Comparison of ENCODE assay signal across 8 mouse cellular contexts in the genomic region with DNA sequence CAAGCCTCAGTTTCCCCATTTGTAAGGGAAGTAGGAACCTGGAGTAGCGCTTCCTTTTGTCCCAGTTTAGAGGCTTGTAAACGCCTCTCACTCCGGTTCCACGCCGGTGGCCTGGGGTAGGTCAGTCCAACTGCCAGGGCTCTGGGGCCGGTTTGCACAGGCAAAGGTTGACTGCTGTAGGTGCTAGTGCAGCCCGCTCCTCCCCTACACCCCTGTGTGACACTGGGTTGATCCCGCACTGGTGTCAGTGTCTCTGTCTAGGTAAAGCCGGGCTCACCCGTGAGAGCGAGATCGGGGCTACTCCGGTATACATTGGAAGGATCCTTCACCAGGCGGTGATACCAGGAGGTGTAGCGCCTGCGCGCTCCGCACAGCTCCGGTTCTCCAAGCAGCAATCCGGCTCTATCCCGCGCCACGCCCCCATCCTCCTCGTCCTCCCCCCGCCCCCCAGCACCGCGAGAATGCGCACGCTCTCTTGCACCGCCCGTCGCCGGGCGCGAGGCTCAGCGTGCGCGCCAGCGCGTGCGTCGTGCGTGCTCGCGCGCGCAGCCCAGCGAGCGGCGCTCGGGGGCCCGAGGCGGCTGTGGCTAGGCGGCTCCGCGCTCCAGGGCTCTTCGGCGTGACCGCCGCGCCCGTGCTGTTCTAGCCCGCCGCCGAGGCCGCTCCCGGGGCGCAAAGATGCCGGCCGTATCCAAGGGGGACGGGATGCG. TPM values are rescaled to one million over a fixed set of nuclear protein-coding genes. Genes with fewer than 3 reads are reported as not detected.
DNase-seq lines count a peak whose midpoint lies in the region; ATAC-seq lines count a peak whose summit lies in the region.

A gene (plus strand): TSS at position 492 of the 710 bp plus-strand sequence.

- H3K4me1 ChIP-seq in megakaryocyte, embryonic 14.5 days: peaks cover 89% of the 10 kb centered on the region

- H3K36me3 ChIP-seq in megakaryocyte, embryonic 14.5 days (replicated peaks; ENCODE audit: low read length): peaks cover 24% of the 10 kb centered on the region

- DNase-seq in ZHBTc4 (ENCODE audit: low read depth, low spot score): peak; percentile 98
- peak; percentile 74 to 89 for DNase-seq in gastrocnemius, adult 8-10 months (ENCODE audit: low spot score in 2 of 2)
- DNase-seq in hindlimb bud, embryonic 11.5 days (ENCODE audit: extremely low spot score, low read depth, low spot score): peak; percentile 74
- peak; percentile 65 to 88 for DNase-seq in left cerebral cortex, adult 8-10 months (ENCODE audit: low spot score in 2 of 2)
- peak; percentile 95 for DNase-seq in right cerebral cortex, postnatal 10 days (ENCODE audit: low spot score in 2 of 2)
- DNase-seq in urinary bladder, postnatal 25 days (ENCODE audit: low spot score): peak; percentile 88

- H3K4me3 ChIP-seq in megakaryocyte, embryonic 14.5 days (replicated peaks): peak within 1 kb of the TSS; percentile 98

- peak; percentile 70 for ATAC-seq in common myeloid progenitor, adult 5-6 weeks (replicated peaks; ENCODE audit: low read depth, poor library complexity, severe bottlenecking)

- no peaks in the 10 kb centered on the region for H3K27me3 ChIP-seq in megakaryocyte, embryonic 14.5 days (replicated peaks)

- H3K9me3 ChIP-seq in megakaryocyte, embryonic 14.5 days: no peaks in the 10 kb centered on the region

RNA-seq across cellular contexts. Expression of the gene that starts here (rescaled TPM):
- 26.6 and 27.8 TPM in 2 replicates for total RNA-seq in common myeloid progenitor, adult 5-6 weeks (2017)
- total RNA-seq in gastrocnemius, adult 8-10 months (2022): 10 to 100 TPM; 54.7 to 64.8 (median 63.0) TPM
- 100 to 1,000 TPM; 188 to 206 (median 202) TPM for total RNA-seq in left cerebral cortex, adult 8-10 months (2022)
- polyA plus RNA-seq in megakaryocyte, embryonic 14.5 days (2012; ENCODE audit: insufficient read depth, low replicate concordance): 22.5 and 22.9 TPM in 2 replicates

Comparison
In these comparisons a context has a peak if more than half of its experiments do, and no peak if none do; other contexts are left out.
1. Peak in every context shown above with its lines: DNase-seq, ATAC-seq and H3K4me3 ChIP-seq.